Mouse (Mus musculus) gastrocnemius, postnatal 36 days (tissue): Measurements from ENCODE around the gene Slc5a9. TPM values are rescaled to one million over a fixed set of nuclear protein-coding genes. Genes with fewer than 3 reads are reported as not detected.
"Not testable (repeated sequence)": the region's sequence is repeated elsewhere in the genome, so short reads cannot be mapped to it uniquely, and the experiment has no call there.

Experiments used
- DNase-seq, 2 experiments: peaks; one replicate each; pipeline ENCODE4 v3.0.0; 2022
- intact Hi-C: fragments of 180-260 bp; cut with DNase I; formaldehyde crosslinking; loops from one replicate; pipeline ENCODE4 v1.15.1; 2025
- long read RNA-seq, 2 experiments: library from polyadenylated mRNA; stranded (forward); transcript quantifications; one replicate each; pipeline ENCODE4 v2.0.0; 2021
- total RNA-seq, 2 experiments: library from RNA; stranded (reverse); gene quantifications; 2 replicates each; pipeline ENCODE4 v1.2.3; 2021

Gene Slc5a9
- under 1 TPM in 1 of 2 experiments, not detected in 1; 0.08 TPM for total RNA-seq
- long read RNA-seq, experiment 1: 0 reads
- long read RNA-seq, experiment 2: 0 reads

GRCm38 (mm10) chr4:111902775-111903174, at the start of gene Slc5a9:
TSS of gene Slc5a9 (minus strand) at chr4:111902918.
- no peak for DNase-seq
- intact Hi-C loops: no loop called here

GRCm38 (mm10) chr4:111919092-111919491, 16.4 kb upstream of the Slc5a9 start, which contains the start of gene Skint8:
TSS of gene Skint8 (plus strand) at chr4:111919392.
- intact Hi-C loops: no loop called here
- DNase-seq: no peak

- DNase-seq: no peak
- intact Hi-C loops: no loop called here
These were observed 5.2 kb upstream of the Slc5a9 start for GRCm38 (mm10) chr4:111907926-111908325.

- no peak for DNase-seq
- intact Hi-C loops: no loop called here
These were observed 1.2 kb downstream of the Slc5a9 start for GRCm38 (mm10) chr4:111901473-111901872.

GRCm38 (mm10) chr4:111900491-111900890, 2.2 kb downstream of the Slc5a9 start:
- DNase-seq, intact Hi-C loops: not testable (repeated sequence)

- intact Hi-C loops: no loop called here
- DNase-seq: no peak
These were observed 4.2 kb downstream of the Slc5a9 start for GRCm38 (mm10) chr4:111898566-111898965.

GRCm38 (mm10) chr4:111897755-111898154, 5.0 kb downstream of the Slc5a9 start:
- intact Hi-C loops: no loop called here
- DNase-seq: no peak

- intact Hi-C loops: no loop called here
- no peak for DNase-seq
These were observed 10.6 kb downstream of the Slc5a9 start for GRCm38 (mm10) chr4:111892138-111892537.

GRCm38 (mm10) chr4:111886607-111887006, 16.1 kb downstream of the Slc5a9 start:
- peak; percentile 30 to 49 for DNase-seq
- intact Hi-C loops: no loop called here

GRCm38 (mm10) chr4:111886018-111886417, 16.7 kb downstream of the Slc5a9 start:
- peak in 1 of 2 experiments; percentile 37 for DNase-seq
- intact Hi-C loops: no loop called here

- no peak for DNase-seq
- intact Hi-C loops: no loop called here
These were observed 19.2 kb downstream of the Slc5a9 start for GRCm38 (mm10) chr4:111883543-111883942.

GRCm38 (mm10) chr4:111880112-111880875, 22.4 kb downstream of the Slc5a9 start:
- no peak for DNase-seq
- intact Hi-C loops: no loop called here

GRCm38 (mm10) chr4:111867743-111868401, 34.8 kb downstream of the Slc5a9 start:
- intact Hi-C loops: no loop called here
- no peak for DNase-seq

- no peak for DNase-seq
- intact Hi-C loops: no loop called here
These were observed 36.0 kb downstream of the Slc5a9 start for GRCm38 (mm10) chr4:111866701-111867100.

GRCm38 (mm10) chr4:111852626-111853025, 50.1 kb downstream of the Slc5a9 start:
- intact Hi-C loops: no loop called here
- DNase-seq: no peak

GRCm38 (mm10) chr4:111838882-111839281, 63.8 kb downstream of the Slc5a9 start:
- intact Hi-C loops: no loop called here
- no peak for DNase-seq

Other genes starting within 250 kb of the Slc5a9 start
- gene Spata6, start 182.9 kb downstream of the Slc5a9 start, total RNA-seq: 1 to 10 TPM; 3.8 to 5.0 TPM
- gene Skint8, start 16.5 kb upstream of the Slc5a9 start, total RNA-seq: not detected
- gene Skint7, start 70.0 kb upstream of the Slc5a9 start, total RNA-seq: not detected
- gene Skint1, start 103.4 kb upstream of the Slc5a9 start, total RNA-seq: not detected
- not detected for gene Skint4, start 169.1 kb upstream of the Slc5a9 start, total RNA-seq